Mouse (Mus musculus) CD4-positive naive resting alpha-beta T cell, adult 76 days (primary cell): ENCODE results near the gene Hoxa7. TPM values are rescaled to one million over a fixed set of nuclear protein-coding genes. Genes with fewer than 3 reads are reported as not detected.

Experiments used
- total RNA-seq: library from RNA; stranded (reverse); gene quantifications from one replicate; pipeline ENCODE4 v1.2.4, GENCODE M21; 2023

Hoxa7 gene
- total RNA-seq = not detected

DNA sequence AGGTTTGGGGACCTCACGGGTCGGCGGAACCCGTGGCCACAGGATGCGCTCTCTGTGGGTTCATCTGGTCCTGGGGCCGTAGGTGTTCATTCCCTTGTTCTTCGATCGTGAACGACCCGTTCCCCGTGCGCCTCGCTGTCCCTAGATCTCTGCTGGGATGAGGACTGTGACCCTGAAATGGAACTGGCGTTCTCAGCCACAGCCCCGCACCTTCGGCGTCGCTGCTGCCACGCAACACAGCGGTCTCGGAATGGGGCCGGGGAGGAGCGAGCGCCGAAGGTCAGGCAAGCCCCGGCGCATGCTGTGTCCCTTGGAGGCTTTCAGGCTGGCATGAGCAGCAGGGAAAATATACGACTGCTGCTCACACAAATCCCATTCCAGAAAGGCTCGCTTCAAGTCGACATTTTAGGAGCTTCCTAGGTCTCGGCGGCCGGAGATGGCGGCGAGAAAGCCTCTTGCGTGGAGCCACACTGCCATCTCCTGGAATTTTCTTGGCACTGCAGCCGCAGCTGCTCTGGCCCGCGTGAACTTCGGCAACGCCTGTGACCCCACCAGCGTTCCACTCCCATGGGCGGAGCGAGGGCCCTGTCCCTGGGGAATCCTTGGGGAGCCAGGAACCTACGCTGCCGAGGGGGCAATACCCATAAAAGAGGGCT lies at the start of gene Hoxa7:
TSS of gene Hoxa7 (minus strand) at position 518 of the 656 bp plus-strand sequence.

DNA sequence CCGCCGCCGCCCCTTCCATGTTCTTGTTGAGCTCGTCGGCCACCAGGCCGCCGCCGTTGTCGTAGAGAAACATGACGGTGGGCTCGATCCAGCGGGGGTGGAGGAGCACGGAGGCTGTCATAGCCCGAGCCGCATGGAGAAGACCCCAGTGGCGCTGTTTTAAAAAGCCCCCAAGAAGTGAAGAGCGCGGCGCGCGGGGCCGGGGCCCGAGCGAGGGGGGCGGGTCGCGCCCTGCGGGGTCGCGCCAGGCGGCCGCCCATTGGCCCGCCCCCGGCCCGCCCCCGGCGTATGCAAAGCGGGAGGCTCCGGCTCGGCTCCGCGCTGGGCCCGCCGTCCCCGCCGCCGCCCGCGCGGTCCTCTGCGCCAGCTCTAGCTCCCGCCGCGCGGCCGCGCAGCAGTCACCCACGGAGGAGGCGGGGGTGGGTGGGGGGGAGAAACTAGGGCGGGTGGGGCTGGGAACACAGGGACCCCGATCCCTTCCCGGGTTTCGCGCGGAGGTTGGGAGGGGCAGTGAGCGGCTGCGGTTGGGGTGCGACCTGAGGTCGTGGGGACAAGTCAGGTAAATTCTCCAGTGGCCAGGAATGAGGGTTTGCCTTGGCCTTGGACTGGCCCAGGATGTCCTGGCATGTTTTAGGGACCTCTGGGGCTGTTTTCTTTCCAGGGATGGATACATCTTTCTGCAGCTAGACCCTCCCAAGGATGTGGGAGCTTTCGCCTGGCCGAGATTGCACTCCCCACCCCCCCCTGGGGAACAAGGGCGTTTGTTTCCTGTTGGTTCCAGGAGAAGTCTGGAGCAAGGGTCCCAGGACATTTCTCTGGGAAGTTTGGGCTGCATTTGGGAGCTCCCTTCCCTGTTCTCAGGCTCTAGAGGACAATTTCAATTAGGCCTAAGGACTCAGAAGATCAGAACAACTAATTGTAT lies 39.3 kb upstream of the Hoxa7 start, which contains the start of gene Hoxa13:
TSS of gene Hoxa13 (minus strand) at position 227 of the 922 bp plus-strand sequence.

DNA sequence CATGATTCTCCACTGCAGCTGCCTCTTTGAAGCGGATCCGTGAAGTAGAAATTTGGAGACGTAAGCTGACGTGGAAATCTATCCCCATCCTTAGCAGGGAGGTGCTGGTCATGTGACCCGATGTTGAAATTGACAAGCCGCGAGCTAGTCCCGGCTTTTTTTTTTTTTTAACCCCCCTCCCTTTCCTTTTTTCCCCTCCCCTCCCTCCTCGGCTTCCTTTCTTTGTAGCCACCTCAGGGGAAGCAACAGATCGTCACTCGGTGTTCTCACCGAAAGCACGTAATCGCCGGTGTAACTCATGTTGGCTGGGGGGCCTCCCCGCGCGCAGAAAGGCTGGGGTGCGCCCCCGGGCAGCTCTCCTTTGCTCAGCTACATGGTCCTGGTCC lies 24.1 kb upstream of the Hoxa7 start, which contains the start of gene Hoxa11:
TSS of gene Hoxa11 (minus strand) at position 54 of the 386 bp plus-strand sequence.

DNA sequence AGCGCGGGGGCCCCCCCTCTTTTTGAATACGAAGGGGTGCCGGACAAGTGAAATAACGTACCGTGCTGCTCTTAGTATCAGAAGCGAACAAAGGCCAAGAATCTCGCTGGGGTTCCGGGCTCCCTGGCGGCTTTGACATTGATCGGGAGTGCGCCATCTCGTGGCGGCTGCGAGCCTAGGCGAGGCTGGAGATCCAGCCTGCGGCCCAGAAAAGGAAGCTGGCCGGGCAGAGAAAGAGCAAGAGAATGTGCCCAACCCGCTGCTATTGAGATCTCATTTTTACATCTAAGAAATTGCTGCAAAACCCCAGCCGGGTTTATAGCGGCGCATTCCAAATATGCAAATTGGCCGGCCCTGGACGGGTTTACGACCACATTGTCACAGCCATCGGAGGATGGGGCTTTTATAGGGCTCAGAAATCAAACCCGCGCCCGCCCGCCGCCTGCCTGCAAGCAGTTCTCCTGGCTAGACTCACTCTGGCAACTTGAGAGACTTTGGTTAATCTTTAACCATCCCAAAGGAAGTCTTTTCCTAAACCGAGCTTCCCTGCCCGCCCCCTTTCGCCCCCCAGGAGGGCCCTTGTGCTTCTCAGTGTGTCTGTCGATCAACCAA lies 18.8 kb upstream of the Hoxa7 start, which contains the start of gene Hoxa10:
TSS of gene Hoxa10 (minus strand) at position 466 of the 612 bp plus-strand sequence.

DNA sequence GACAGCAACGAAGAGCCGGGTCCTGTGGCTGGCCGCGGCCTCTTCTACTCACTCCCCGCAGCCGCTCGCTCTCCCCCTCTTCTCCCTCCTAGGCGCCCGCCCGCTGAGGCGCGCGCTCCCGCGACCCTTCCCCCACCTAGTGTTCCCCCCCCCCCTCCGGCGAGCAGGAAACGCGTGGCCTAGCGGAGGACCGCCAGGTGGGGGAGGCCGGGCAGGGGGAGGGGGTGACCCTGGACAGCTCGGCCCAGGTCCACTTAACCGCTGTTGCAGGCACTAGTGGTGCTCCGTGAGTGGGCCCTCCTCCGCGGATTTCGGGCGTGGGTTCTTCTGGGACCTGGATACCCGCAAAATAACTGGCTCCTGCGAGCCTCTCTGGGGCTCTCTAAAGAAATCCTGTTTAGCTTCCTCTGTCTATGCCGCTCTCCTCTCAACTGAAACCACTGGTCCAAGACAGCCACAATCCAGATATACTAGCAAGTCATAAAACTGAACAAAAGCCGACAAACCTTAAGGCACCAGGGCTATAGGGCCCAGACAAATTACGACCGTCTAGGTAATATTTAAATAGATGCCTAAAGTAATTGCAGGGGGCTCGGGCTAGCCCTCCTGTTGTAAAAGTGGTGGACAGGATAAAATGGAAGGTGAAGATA lies 9.0 kb upstream of the Hoxa7 start, which contains the start of gene Hoxa9:
TSS of gene Hoxa9 (minus strand) at position 574 of the 650 bp plus-strand sequence.

DNA sequence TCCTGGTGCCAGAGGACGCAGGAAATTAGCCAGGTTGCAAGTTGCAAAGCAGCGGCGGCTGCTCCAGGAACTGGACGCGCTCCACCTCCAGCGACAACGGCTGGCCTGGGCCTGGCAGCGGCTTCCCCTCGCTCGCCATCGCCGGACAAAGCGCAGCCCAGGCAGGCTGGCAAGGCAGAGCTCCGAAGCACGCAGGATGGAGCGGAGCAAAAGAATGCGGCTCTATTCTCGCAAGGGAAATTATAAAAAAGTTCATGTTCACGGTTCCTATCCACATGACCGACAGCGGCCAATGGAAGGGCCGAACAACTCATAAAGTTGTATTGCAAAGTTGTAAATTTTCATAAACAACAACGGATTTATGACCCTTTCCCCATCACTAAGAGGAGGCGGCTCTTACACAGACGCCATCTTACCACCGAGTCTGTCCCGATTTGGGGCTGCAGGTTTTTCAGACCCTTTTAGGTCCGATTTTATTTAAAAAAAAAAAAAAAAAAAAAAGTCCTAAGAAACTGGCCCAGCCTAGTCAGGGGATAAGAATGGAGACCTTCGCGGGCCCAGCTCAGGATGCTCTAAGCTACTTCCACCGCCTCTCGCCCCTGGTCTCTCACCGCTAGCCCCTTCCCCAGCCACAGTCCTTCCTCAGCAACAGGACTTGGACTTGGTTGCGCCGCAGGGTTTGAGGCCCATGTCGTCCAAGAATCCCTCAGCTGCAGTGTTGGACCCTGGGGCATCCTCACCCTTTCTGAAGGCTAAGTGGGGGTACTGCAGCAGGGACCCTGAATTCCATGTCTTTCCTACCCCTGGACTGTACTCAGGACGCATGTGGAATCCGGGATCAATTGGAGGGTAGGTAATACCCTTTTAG lies 8.3 kb downstream of the Hoxa7 start, which contains the start of the genes Hoxa3 and Gm28308:
TSS of gene Hoxa3 (minus strand) at position 218 of the 868 bp plus-strand sequence.
TSS of gene Gm28308 (minus strand) at position 221 of the 868 bp plus-strand sequence.

DNA sequence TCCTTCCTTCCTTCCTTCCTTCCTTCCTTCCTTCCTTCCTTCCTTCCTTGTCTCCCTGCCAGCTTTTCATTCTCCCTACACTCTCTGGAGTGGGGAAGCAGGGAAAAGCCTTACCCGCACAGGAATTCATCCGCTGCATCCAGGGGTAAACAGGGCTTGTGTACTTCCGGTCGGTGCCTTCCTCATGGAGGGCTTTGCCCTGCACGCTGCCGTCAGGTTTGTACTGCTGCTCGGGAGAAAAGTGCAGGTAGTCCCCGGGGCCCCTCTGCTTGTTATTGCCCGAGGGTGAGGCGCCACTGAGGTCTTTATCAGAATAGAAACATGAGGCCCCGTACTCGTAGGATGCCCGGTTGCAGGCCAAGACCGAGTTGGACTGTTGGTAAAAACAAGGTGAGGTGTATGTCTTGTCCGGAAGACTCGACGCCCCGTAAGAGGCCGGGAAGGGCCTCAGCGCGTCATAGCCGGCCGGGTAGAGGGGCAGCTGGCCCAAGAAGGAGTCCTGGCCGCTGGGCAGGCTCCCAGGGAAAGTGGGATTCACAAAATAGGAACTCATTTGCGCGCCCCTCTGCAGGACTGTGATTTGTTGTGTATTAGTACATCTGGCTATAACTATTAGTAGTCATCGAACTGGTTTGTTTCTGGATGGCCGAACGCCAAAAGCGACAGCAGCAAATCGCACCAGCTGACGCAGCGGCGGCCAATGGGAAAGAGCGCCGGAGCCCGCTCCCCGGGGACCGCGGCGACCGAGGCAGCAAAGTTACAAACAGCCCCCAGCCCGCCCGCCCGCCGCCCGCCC lies 13.4 kb downstream of the Hoxa7 start, which contains the start of gene Hoxa6:
TSS of gene Hoxa6 (minus strand) at position 651 of the 796 bp plus-strand sequence.

DNA sequence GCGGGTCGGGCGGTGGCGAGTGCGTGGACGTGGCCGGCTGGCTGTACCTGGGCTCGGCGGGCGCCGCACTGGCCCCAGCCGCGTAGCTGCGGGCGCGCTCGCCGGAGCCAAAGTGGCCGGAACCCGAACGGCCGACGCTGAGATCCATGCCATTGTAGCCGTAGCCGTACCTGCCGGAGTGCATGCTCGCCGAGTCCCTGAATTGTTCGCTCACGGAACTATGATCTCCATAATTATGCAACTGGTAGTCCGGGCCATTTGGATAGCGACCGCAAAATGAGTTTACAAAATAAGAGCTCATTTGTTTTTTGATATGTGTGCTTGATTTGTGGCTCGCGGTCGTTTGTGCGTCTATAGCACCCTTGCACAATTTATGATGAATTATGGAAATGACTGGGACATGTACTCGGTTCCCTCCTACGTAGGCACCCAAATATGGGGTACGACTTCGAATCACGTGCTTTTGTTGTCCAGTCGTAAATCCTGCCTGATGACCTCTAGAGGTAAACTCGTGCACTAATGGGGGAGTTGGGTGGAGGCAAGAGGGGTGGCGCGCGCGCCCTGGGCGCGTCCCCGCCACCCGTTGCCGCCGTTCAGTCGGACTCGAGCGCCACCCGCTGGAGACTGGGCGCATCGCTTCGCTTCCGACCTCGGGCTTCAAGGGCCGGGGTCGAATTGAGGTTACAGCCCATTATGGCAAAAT lies 17.5 kb downstream of the Hoxa7 start, which contains the start of gene Hoxa5:
TSS of gene Hoxa5 (minus strand) at position 538 of the 703 bp plus-strand sequence.

DNA sequence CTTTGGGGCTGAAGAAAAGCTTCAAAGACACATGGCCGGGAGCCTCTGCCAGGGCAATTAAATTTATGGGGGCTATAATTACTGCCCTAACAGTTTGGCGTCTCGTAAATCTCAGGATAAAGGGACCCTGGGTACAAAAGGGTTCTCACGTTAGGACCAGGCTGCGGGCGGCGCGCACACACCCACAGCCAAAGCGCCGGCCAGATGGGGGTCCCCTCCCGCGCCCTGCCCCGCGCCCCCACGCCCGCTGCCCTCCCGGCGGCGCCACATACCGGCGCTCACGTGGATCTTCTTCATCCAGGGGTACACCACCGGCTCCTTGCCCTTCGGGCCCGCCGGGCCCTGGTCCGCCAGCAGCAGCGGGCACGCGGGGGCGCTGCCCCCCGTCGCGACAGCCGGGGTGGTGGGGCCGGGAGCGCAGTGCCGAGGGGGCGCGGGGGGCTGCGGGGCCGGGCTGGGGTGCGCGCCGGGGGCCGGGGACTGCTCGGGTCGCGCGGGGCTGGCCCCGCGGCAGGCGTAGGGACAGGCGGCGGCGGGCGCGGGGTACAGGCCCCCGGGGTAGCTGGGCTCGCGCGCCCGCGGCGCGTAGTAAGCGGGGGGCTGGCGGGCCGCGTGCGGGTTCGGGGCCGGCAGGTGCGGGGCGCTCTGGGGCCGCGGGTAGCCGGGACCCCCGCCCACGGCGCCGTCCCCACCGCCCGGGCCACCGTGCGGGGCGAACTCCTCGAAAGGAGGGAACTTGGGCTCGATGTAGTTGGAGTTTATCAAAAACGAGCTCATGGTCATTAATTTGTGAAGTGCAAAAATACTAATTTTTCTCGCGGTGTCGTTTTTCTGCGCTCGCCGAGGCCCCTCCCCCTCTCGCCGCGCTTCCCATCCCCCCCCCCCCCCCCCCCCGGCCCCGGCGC lies 30.5 kb downstream of the Hoxa7 start, which contains the start of gene Hoxa4:
TSS of gene Hoxa4 (minus strand) at position 848 of the 905 bp plus-strand sequence.

DNA sequence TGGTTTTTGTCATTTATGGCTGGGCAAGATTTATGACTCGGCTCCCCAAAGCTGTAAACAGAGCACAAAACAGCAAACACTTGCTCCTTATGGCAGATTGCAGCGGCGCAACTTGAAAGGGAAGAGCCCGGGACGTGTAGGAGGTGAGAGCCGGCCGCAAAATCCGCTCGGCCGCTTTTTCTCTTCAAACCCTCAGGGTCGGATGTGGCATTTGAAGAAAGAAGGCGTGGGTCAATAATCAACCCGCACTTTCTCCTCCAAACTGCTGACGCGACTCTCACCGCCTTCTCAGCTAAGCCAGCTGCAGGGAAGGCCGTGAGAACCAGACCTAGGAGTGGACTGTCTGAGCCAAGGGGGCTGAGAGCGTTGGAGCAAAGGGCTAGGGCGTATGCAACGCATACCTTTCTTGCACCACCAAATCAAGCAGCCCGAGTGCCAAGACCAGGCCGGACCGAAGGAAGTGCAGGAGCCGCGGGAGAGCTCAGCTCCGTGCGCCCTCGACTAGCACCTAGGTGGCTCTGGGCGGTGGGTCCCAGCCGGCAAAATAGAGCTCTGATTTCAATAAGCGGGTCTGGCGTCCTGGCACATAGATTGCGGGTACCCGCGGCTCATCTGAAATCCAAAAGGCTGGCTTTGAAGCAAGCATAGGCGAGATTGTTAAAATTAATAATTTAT lies 44.5 kb downstream of the Hoxa7 start, which contains the start of gene 5730596B20Rik:
TSS of gene 5730596B20Rik (plus strand) at position 438 of the 675 bp plus-strand sequence.

DNA sequence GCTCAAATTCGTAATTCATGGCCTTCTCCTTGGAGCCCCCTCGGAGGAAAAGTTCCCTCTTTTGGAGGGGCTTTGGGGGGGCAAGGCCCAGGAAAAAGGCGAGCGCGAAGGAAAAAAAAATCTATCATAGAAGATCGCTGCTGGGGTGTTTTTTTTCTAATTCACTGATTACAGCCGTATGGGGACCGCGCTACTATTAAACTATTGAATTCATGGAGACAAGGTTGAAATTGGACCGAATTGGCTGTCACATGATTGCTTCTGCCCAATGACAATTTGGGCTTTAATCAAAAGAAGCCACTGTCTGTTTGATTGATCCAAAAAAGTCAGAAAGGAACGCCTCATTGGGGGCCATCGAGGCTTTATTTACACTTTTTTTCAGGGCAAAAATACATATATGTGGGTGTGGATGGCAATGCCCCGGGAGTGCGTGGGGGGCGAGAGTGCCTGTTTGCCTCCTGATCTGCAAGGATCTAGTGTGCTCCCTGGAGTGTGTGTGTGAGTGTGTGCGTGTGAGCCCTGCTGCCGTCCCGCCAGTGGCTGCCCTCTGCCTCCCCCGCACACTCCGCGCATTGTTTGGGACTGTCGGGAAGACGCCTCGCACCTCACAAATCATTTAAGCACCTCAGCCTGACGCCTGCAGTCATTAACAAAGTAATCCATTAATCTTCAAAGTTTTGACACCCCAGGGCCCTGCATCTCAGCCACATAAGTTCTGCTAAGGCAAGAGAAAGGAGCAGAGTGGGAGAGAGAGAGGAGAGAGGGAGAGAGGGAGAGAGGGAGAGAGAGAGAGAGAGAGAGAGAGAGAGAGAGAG lies 56.8 kb downstream of the Hoxa7 start, which contains the start of gene Hoxa2:
TSS of gene Hoxa2 (minus strand) at position 206 of the 815 bp plus-strand sequence.

Other genes starting within 250 kb of the Hoxa7 start
- 15.0 TPM for gene Skap2, start 209.3 kb downstream of the Hoxa7 start, total RNA-seq
- gene Hoxa1, start 63.5 kb downstream of the Hoxa7 start, total RNA-seq = not detected
- not detected for gene Hoxa2, start 57.0 kb downstream of the Hoxa7 start, total RNA-seq
- gene 5730596B20Rik, start 44.4 kb downstream of the Hoxa7 start, total RNA-seq = not detected
- not detected for gene Hoxa4, start 30.1 kb downstream of the Hoxa7 start, total RNA-seq
- gene Hoxa5, start 17.3 kb downstream of the Hoxa7 start, total RNA-seq = not detected
- gene Hoxa6, start 13.1 kb downstream of the Hoxa7 start, total RNA-seq = not detected
- gene Hoxa3, start 8.5 kb downstream of the Hoxa7 start, total RNA-seq = 0.23 TPM
- gene Gm28308, start 8.5 kb downstream of the Hoxa7 start, total RNA-seq = not detected
- gene Hoxa9, start 9.2 kb upstream of the Hoxa7 start, total RNA-seq = not detected
- gene Hoxa10, start 19.0 kb upstream of the Hoxa7 start, total RNA-seq = not detected
- not detected for gene Hoxa11, start 24.0 kb upstream of the Hoxa7 start, total RNA-seq
- not detected for gene Hoxa13, start 39.0 kb upstream of the Hoxa7 start, total RNA-seq
- 1.7 TPM for gene Evx1, start 91.6 kb upstream of the Hoxa7 start, total RNA-seq